Mouse (Mus musculus) hindbrain, embryonic 15.5 days (tissue): Measurements from ENCODE around the gene Lrit3. TPM values are rescaled to one million over a fixed set of nuclear protein-coding genes. Genes with fewer than 3 reads are reported as not detected.
"Not testable (repeated sequence)": the region's sequence is repeated elsewhere in the genome, so short reads cannot be mapped to it uniquely, and the experiment has no call there.

Source experiments
- ATAC-seq: fragments of 200-750 bp; cut with Nextera tagmentation; 2 replicates; pipeline ENCODE4 v1.8.0; 2017; ENCODE audit warnings: low read depth, moderate number of reproducible peaks, moderate TSS enrichment; ENCODE audit not compliant: low FRiP score
- H3K27ac ChIP-seq: fragments of 300-500 bp; sonication (generic); replicated peaks from 2 replicates; pipeline ENCODE4 v1.5.1; 2015; ENCODE audit warnings: mild to moderate bottlenecking, inconsistent platforms
- H3K27me3 ChIP-seq: fragments of 300-500 bp; sonication (generic); 2 replicates; pipeline ENCODE4 v1.6.1; 2015; ENCODE audit warnings: control low read depth, inconsistent platforms
- H3K36me3 ChIP-seq: fragments of 300-500 bp; sonication (generic); 2 replicates; pipeline ENCODE4 v1.6.1; 2015; ENCODE audit warnings: control low read depth, inconsistent platforms
- H3K4me1 ChIP-seq: fragments of 300-500 bp; sonication (generic); replicated peaks from 2 replicates; pipeline ENCODE4 v1.6.1; 2015; ENCODE audit warnings: control low read depth, inconsistent platforms
- H3K4me2 ChIP-seq: fragments of 300-500 bp; sonication (generic); 2 replicates; pipeline ENCODE4 v1.6.1; 2015; ENCODE audit warnings: moderate library complexity, mild to moderate bottlenecking, inconsistent platforms
- H3K4me3 ChIP-seq: fragments of 300-500 bp; sonication (generic); 2 replicates; pipeline ENCODE4 v1.5.1; 2015; ENCODE audit warnings: mild to moderate bottlenecking, inconsistent platforms
- H3K9ac ChIP-seq: fragments of 300-500 bp; sonication (generic); 2 replicates; pipeline ENCODE4 v1.6.1; 2015; ENCODE audit warnings: inconsistent platforms
- H3K9me3 ChIP-seq: fragments of 300-500 bp; sonication (generic); 2 replicates; pipeline ENCODE4 v1.6.1; 2016; ENCODE audit warnings: control low read depth, inconsistent platforms
- WGBS: fragments of 180-500 bp; shearing (Covaris S2); methylation state at CpG from one replicate; pipeline ENCODE4 v1.1.7; 2015; 5-methylcytosine and 5-hydroxymethylcytosine counted together
- polyA plus RNA-seq: library from polyadenylated mRNA; unstranded; fragments of >200 nt; fragmentation: Nextera tagmentation; extraction: Ambion mirVana; gene quantifications from 2 replicates; pipeline ENCODE4 v1.2.1, GENCODE M21; 2015

Gene Lrit3
- polyA plus RNA-seq, 1 experiment from 2014 or later, result not detected

DNA sequence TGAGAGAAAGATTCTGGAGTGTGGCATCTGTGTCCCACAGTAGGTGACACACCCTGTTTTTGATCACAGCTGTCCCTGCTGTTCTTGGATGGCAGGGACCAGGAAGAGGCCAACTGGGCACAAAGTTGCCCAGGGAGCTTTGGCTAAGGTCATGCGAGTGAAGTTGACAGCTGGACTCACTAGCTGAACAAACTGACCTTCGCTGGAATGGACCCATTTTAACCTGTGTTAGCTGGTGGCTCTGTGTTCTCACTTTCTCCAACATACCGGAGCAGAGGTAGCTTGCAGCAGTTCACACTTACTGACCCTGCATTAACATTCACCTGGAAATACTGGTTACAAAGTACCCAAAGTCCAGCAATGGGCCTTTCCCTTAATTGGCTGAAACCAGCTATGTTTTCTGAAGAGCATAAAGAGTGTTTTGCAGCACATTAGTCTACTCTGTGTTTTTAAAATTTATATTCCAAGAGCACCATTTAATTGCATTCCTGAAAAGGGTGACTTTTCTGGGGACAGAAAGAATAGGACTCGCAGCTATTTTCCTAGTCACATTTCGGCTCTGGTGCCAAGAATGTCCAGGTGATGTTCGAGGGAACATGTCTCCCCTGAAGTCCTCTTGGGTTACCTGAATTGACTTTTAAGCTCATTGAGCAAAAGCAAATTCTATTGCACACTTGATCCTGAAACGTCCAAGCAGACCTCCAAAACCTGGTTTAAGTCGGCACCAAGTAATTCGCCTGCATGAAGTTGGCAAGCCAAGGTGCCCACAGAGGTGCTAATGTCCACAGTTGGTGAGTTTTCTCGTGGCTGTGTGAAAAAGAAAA, 36.6 kb downstream of the Lrit3 start:
- Histone ChIP-seq H3K9ac (no peak overlapping the region), H3K27me3 (no peaks in the 10 kb centered on the region), H3K27ac (no peak overlapping the region), H3K36me3 (no peaks in the 10 kb centered on the region), H3K4me3 (no peak overlapping the region), H3K4me2 (no peak overlapping the region), H3K4me1 (no peaks in the 10 kb centered on the region), H3K9me3 (no peaks in the 10 kb centered on the region)
- ATAC-seq, result no peak
- 88% methylated on average over 10 of the region's 10 CpGs for WGBS

DNA sequence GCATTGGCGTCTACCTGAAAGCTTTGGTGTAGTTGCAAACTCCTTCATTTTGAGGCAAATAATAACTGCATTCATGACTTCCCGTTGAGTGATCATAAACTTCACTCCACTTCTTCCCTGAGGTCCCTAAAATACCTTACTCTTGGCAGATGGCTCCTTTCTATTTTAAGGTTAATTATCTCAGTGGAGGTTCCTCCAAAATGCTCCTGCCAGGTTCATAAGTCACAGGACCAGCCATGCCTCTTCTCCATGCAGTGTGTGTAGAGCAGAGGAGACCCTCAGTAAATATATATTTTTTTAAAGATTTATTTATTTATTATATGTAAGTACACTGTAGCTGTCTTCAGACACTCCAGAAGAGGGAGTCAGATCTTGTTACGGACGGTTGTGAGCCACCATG, 37.7 kb downstream of the Lrit3 start:
- Histone ChIP-seq H3K27me3 (no peaks in the 10 kb centered on the region), H3K9ac (no peak overlapping the region), H3K4me3 (no peak overlapping the region), H3K36me3 (no peaks in the 10 kb centered on the region), H3K4me1 (no peaks in the 10 kb centered on the region), H3K9me3 (no peaks in the 10 kb centered on the region), H3K4me2 (no peak overlapping the region), H3K27ac (no peak overlapping the region)
- 84% methylated on average over 4 of the region's 4 CpGs for WGBS
- no peak for ATAC-seq

DNA sequence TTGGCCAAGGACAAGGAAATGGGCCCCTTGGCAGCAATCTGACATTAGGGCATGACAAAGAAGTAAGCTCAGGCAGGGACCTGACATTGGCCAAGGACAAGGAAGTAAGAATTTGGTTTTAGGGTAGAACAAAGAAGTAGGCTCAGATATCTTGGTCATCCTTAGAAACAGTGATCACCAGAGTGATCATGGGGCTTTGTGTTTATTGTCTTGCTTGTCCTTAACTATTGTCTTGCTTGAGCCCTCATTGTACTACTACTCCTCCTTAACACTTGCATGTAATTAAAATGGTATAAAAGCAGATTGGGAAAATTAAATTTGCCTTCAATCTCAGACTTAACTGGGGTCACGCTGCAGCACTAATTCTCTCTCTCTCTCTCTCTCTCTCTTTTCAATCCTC, 46.2 kb downstream of the Lrit3 start:
- not testable (repeated sequence) for ATAC-seq, H3K4me2 ChIP-seq, H3K27me3 ChIP-seq, H3K4me3 ChIP-seq, H3K27ac ChIP-seq, H3K9me3 ChIP-seq, H3K9ac ChIP-seq, H3K36me3 ChIP-seq
- H3K4me1 ChIP-seq, result peaks cover 13% of the 10 kb centered on the region
- 93% methylated on average over 1 of the region's 1 CpGs for WGBS

DNA sequence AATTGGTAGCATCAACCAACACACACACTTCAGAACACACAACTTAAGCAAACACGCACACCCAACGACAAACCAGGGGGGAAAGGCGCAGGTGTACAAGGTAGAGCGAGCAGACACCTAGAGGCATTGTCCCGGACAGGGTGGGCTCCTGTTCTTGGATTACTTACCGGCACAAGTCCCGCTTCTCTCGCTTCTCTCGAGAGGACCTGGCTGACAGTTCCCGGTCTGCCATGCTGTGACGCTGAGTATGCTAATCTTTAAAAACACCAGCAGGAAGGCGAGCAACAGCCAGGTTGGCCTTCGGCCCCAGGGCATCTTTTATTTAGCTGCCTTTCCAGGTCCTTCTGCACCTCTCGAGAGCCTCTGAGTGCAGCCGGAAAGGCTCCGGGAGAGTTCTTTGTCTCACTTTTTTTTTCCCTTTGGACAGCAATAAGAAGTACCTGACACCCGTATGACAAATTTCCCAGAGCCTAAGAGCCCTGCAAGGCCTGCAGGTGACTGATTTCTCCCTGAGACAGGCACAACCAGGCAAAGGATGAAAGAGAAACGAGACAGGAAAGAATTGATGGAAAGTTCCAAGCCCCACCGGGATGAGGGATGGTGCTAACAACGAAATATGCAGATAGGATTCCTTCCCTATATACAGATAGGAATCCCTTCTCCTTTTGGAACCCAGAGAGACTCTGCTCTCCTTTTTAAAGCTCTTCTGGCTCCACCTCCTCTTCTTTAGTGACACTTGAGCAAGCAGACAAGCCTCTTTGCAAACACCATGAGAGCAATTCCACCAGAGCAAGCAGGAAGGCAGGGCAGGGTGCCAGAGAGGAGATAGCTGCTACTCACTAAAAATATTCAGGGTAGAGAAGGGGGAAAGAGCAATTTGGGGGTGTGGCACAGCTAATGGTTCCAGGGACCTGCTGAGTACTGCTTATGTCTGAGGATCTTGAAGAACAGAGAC, 48.9 kb downstream of the Lrit3 start, which contains the start of gene Egf:
Gene Egf (minus strand): TSS at position 667 of the 955 bp plus-strand sequence.
- Histone ChIP-seq H3K9ac (0 out of 2 replicates have a peak within 1 kb of the TSS, but pooled peaks have one; percentile 36), H3K27ac (no peak within 1 kb of the TSS), H3K9me3 (peaks cover 5% of the 10 kb centered on the region; the same call in 1 of the 2 replicates), H3K4me1 (peaks cover 13% of the 10 kb centered on the region), H3K4me3 (peak within 1 kb of the TSS; percentile 34), H3K27me3 (no peaks in the 10 kb centered on the region), H3K4me2 (peak within 1 kb of the TSS; percentile 62), H3K36me3 (no peaks in the 10 kb centered on the region)
- ATAC-seq, result no peak
- WGBS, result 9% methylated on average over 20 of the region's 20 CpGs

DNA sequence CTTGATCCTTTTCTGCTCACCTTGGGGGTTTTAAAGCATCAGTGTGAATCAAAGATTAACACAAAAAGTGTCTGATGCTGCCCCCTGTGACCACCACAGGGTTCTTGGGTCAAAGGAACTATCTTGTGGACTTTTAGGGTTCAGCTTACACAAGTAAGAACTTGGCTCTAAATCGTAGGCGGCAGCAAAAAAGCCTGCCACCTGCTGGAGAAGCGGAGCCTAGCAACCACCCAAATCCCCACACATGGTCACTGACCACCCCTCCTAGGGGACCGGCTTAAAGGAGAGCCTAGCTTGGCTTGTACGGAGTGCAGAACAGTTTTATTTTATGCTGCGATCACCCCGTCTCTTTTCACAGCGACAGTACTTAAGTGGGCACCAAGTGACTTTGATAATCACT, 59.0 kb downstream of the Lrit3 start:
- Histone ChIP-seq H3K27me3 (no peaks in the 10 kb centered on the region), H3K9ac (no peak overlapping the region), H3K4me2 (no peak overlapping the region), H3K9me3 (no peaks in the 10 kb centered on the region), H3K36me3 (no peaks in the 10 kb centered on the region), H3K4me3 (no peak overlapping the region), H3K27ac (no peak overlapping the region), H3K4me1 (no peaks in the 10 kb centered on the region)
- WGBS, result 49% methylated on average over 8 of the region's 8 CpGs
- ATAC-seq, result no peak

DNA sequence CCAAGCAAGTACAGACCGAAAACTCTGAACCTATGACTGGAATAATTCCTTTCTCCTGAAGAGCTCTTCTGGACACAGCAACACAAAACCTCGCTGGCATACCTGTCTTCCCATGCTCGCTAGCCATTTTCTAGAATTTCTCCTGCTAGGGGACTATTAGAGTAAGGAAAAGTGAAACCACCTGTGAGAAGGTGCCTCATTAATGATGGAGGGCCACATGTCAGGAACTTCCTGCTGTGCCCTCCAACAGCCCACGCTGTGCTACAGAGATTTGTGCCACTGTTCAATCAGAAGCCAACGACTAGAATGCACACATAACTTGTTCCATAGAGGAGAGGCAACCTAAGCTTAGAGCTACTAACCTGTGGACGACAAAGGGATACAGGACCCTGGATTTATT, 61.0 kb downstream of the Lrit3 start:
- Histone ChIP-seq H3K9me3 (no peaks in the 10 kb centered on the region), H3K27me3 (no peaks in the 10 kb centered on the region), H3K4me1 (no peaks in the 10 kb centered on the region), H3K4me2 (no peak overlapping the region), H3K4me3 (no peak overlapping the region), H3K27ac (no peak overlapping the region), H3K36me3 (no peaks in the 10 kb centered on the region), H3K9ac (no peak overlapping the region)
- 82% methylated on average over 6 of the region's 6 CpGs for WGBS
- ATAC-seq, result no peak

DNA sequence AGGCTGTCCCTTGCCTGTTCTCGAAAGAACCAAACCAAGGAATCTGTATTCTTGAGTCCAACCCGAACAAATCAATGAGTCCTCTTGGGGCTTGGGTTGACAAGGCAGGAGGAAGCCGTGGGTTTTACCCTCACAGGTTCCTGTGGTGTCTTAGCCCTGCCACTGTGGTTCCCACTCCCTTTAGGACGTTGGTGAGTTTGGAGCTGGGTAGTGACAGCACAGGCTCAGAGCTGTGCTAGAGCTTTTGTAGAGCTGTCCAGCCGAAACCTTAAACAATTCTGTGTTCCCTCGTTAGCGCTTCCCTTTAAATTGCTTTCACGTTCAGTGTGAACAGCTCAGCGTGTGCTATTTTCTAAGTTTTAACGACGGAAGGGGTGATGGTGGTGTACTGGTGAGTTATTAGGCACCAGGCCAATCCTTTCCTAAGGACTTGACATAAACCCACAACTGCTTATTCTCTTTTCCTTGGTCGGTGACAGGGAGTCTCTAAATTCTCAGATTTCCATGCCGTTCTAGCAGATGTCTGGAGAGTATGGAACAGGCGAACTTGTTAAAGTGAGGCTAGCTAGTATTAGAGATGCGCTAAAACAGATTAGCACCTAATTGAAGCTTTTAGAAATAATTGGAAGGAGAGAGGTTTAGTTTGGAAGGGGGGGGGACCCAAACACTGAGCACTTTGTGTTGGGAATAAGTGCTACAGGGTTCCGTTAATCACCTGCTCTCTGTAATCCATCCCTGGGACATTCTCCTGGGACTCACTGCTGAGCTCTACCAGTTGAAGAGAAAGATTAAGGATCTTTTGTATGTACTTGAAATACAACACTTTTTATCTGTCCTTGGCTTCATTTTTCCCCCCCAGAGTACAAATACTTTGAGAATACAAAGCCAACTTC, 65.3 kb downstream of the Lrit3 start:
- Histone ChIP-seq H3K4me1 (no peaks in the 10 kb centered on the region), H3K9me3 (no peaks in the 10 kb centered on the region), H3K4me3 (no peak overlapping the region), H3K9ac (no peak overlapping the region), H3K27me3 (no peaks in the 10 kb centered on the region), H3K4me2 (no peak overlapping the region), H3K27ac (no peak overlapping the region), H3K36me3 (no peaks in the 10 kb centered on the region)
- ATAC-seq, result no peak
- WGBS, result 74% methylated on average over 16 of the region's 16 CpGs

Other genes with a start within 250 kb of the Lrit3 start
- 1.4 and 2.2 TPM in 2 replicates for gene Egf, start 48.7 kb downstream of the Lrit3 start, polyA plus RNA-seq
- gene Rrh, start 18.6 kb upstream of the Lrit3 start, polyA plus RNA-seq, result 0.05 and 0.33 TPM in 2 replicates
- gene Gar1, start 27.4 kb upstream of the Lrit3 start, polyA plus RNA-seq, result 47.0 and 49.3 TPM in 2 replicates
- gene Cfi, start 31.9 kb upstream of the Lrit3 start, polyA plus RNA-seq, result 0.42 and 0.75 TPM in 2 replicates
- gene Pla2g12a, start 74.6 kb upstream of the Lrit3 start, polyA plus RNA-seq, result 37.4 and 38.1 TPM in 2 replicates
- gene Casp6, start 97.4 kb upstream of the Lrit3 start, polyA plus RNA-seq, result 22.4 and 25.0 TPM in 2 replicates
- gene Mcub, start 166.2 kb upstream of the Lrit3 start, polyA plus RNA-seq, result 5.6 and 6.3 TPM in 2 replicates